Mouse (Mus musculus): ENCODE data around the gene Slc11a1. TPM values are rescaled to one million over a fixed set of nuclear protein-coding genes. Genes with fewer than 3 reads are reported as not detected.

The Slc11a1 gene
- polyA plus RNA-seq (2012; rRNA removed; ENCODE audit: low replicate concordance): 15.9 and 20.9 TPM in 2 replicates

DNA sequence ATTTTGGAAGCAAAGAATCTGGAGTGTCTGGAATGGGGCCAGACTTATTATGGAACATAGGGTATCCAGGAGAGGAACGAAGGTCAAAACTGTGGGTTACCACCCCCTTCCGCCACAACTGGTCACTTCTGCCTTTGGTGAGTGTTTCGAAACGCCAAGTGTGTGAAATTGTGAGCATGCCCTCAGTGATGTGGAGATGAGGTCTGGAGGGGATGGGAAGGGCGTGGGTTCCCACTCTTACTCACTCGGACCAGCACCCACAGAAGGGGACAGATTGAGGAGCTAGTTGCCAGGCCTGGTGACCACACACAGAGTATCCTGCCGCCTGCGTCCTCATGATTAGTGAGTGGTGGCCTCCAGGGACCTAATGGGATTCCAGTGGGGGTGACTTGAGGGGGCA lies at the start of gene Slc11a1:
Gene Slc11a1 (plus strand): TSS at position 216 of the 400 bp plus-strand sequence.

DNA sequence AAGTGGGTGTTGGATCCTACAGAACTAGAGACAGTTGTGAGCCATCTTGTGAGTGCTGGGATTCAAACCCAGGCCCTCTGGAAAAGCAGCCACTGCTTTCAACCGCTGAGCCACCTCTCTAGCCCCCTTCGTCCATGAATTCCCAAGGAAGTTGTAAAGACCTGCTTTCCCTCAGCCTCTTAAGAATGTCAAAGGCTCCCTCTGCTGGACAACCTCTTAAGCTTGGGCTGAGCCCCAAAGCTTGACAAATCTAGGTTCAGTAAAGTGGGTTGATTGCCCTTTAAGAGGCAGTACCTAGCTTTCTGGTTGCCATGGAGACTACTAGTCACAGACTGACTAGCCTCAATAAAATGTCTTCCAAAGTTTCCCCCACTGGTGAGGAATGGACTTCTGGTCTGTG lies 13.2 kb upstream of the Slc11a1 start, which contains the start of gene Catip:
Gene Catip (plus strand): TSS at position 297 of the 400 bp plus-strand sequence.

DNA sequence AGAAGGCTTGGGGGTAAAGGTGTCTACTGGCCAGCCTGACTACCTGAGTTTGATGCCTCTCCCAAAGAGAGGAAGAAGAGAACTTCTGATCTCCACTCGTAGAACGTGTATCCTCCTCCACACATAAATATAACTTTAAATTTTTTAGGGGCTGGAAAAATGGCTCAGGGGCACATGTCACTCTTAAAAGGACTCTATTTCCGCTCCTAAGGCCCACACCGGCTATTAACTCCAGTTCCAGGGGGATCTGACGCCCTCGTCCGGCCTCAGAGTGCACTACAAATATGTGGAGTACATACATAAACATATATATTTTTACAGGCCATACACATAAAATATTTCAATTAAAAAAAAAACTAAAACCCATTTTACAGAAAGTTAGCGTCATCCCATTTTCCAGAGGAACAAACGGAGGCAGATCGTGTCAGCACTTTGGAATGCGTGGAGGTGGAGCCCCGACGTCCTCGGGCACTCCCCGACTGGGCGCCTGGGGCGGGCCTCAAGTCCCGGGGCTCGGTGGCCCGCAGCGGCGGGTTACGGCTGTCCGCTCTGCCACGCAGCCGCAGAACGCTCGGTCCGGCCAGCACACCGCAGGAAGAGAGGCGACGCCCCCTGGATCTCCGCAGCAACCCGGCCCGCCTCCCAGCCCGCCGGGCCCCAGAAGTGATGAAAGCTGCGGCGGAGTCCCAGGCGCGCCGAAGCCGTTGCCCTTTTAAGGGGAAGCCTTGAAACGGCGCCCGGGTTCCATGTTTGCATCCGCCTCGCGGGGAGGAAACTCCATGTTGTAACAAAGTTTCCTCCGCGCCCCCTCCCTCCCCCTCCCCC lies 16.1 kb downstream of the Slc11a1 start, which contains the start of gene Ctdsp1:
Gene Ctdsp1 (plus strand): TSS at position 586 of the 825 bp plus-strand sequence.

DNA sequence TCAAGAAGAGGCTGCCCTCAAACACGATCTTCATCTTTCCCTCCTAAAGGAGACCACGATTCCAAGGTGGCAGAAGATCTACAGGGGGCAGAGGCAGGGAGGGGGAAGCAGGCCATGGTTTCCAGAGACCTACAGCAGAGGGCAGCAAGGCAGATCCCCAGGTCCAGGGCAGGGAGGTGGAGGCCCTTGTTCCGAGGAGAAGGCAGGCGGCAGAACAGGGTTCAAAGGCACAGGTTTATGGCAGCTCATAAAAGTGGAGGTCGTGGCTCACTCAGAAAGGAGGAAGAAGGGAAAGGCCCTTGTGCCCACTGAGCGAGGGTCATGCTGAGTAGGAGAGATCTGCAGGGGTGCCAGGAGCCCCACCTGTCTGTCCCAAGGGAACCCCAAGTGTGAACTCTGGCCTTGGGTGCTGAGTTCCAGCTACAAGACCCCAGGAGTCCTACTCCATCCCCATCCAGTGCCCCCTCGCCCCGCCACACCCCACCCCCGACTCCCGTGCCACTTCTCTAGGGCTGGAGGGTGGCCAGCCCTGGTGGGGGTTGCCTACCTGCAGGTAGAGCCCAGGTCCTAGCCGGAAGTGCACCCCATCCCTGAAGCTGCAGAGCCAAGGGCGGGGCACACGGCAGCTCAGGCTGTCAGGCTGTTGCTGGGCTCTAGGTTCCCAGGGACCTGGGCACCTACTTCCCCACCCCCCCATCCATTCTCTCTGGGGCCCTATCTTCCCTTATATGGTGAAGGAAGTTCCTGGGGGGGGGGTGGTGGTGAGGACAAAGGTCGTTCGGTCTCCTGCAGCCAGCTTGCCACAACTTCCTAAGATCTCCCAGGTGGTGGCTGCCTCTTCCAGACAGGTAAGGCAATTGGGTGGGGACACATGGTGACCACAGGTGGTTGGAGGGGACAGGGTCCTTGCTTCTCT lies 33.9 kb downstream of the Slc11a1 start, which contains the start of gene Vil1:
Gene Vil1 (plus strand): TSS at position 788 of the 916 bp plus-strand sequence.

Other genes starting within 250 kb of the Slc11a1 start
- 0.14 and 0.33 TPM in 2 replicates for gene Rufy4, start 249.7 kb upstream of the Slc11a1 start, polyA plus RNA-seq (2012; rRNA removed; ENCODE audit: low replicate concordance)
- gene Cxcr2, start 221.2 kb upstream of the Slc11a1 start, polyA plus RNA-seq (2012; rRNA removed; ENCODE audit: low replicate concordance): 0.11 TPM in 1 of 2 replicates, not detected in the other
- gene Cxcr1, start 180.6 kb upstream of the Slc11a1 start, polyA plus RNA-seq (2012; rRNA removed; ENCODE audit: low replicate concordance): not detected in 2 replicates
- gene Arpc2, start 139.1 kb upstream of the Slc11a1 start, polyA plus RNA-seq (2012; rRNA removed; ENCODE audit: low replicate concordance): 164 and 241 TPM in 2 replicates
- 4.0 and 6.1 TPM in 2 replicates for gene Gpbar1, start 96.6 kb upstream of the Slc11a1 start, polyA plus RNA-seq (2012; rRNA removed; ENCODE audit: low replicate concordance)
- gene Aamp, start 90.5 kb upstream of the Slc11a1 start, polyA plus RNA-seq (2012; rRNA removed; ENCODE audit: low replicate concordance): 107 and 155 TPM in 2 replicates
- 73.8 and 90.9 TPM in 2 replicates for gene Pnkd, start 90.3 kb upstream of the Slc11a1 start, polyA plus RNA-seq (2012; rRNA removed; ENCODE audit: low replicate concordance)
- 637 and 738 TPM in 2 replicates for gene Tmbim1, start 69.6 kb upstream of the Slc11a1 start, polyA plus RNA-seq (2012; rRNA removed; ENCODE audit: low replicate concordance)
- 0.18 and 0.21 TPM in 2 replicates for gene Catip, start 13.1 kb upstream of the Slc11a1 start, polyA plus RNA-seq (2012; rRNA removed; ENCODE audit: low replicate concordance)
- gene Ctdsp1, start 16.3 kb downstream of the Slc11a1 start, polyA plus RNA-seq (2012; rRNA removed; ENCODE audit: low replicate concordance): 96.4 and 165 TPM in 2 replicates
- 136 and 434 TPM in 2 replicates for gene Vil1, start 34.2 kb downstream of the Slc11a1 start, polyA plus RNA-seq (2012; rRNA removed; ENCODE audit: low replicate concordance)
- 11.3 and 13.8 TPM in 2 replicates for gene Cnot9, start 130.9 kb downstream of the Slc11a1 start, polyA plus RNA-seq (2012; rRNA removed; ENCODE audit: low replicate concordance)
- gene Plcd4, start 167.7 kb downstream of the Slc11a1 start, polyA plus RNA-seq (2012; rRNA removed; ENCODE audit: low replicate concordance): 0.08 TPM in 1 of 2 replicates, not detected in the other
- gene Usp37, start 169.1 kb downstream of the Slc11a1 start, polyA plus RNA-seq (2012; rRNA removed; ENCODE audit: low replicate concordance): 0.98 and 1.5 TPM in 2 replicates
- gene Zfp142, start 213.1 kb downstream of the Slc11a1 start, polyA plus RNA-seq (2012; rRNA removed; ENCODE audit: low replicate concordance): 5.8 and 7.8 TPM in 2 replicates
- gene Bcs1l, start 213.1 kb downstream of the Slc11a1 start, polyA plus RNA-seq (2012; rRNA removed; ENCODE audit: low replicate concordance): 5.4 and 7.4 TPM in 2 replicates
- 16.9 and 18.9 TPM in 2 replicates for gene Rnf25, start 226.2 kb downstream of the Slc11a1 start, polyA plus RNA-seq (2012; rRNA removed; ENCODE audit: low replicate concordance)
- gene Stk36, start 226.2 kb downstream of the Slc11a1 start, polyA plus RNA-seq (2012; rRNA removed; ENCODE audit: low replicate concordance): 0.85 and 1.4 TPM in 2 replicates

All from duodenum, adult 2 months (tissue).